Mouse (Mus musculus): ENCODE measurements around the gene Chtop.

GRCm38 (mm10) chr3:90464552-90465080 lies 44.7 kb downstream of the Chtop start:
- TF ChIP-seq CTCF (IDR thresholded peaks at IDR 0.05; ENCODE audit: control insufficient read depth, insufficient read depth, low read length) (no peak), POLR2A (IDR thresholded peaks at IDR 0.05; ENCODE audit: borderline replicate concordance, control insufficient read depth, low read depth, low read length) (no peak)
